24 mouse cellular contexts compared by ENCODE assay signal in genomic region chr13:69129056-69129620, GRCm38 (mm10).
A peak's percentile ranks its signal among the peaks of the same experiment; 100 is the strongest.
DNase-seq lines count a peak whose midpoint lies in the region; ATAC-seq and TF ChIP-seq lines count a peak whose summit lies in the region.
"Had no signal": no experiment of that assay in that cellular context is flagged by ENCODE, and none has a peak within 500 bp of the region (broad histone marks: within the 10 kb centered on the region; RNA-seq: fewer than 3 reads in every experiment).

No protein-coding gene starts in this region.

- H3K36me3 ChIP-seq in forebrain, embryonic 14.5 days (ENCODE audit: control insufficient read depth, insufficient read depth, low read length) = no peaks in the 10 kb centered on the region
- H3K36me3 ChIP-seq in forebrain, embryonic 13.5 days (ENCODE audit: poor library complexity, severe bottlenecking) = no peaks in the 10 kb centered on the region
- no peaks in the 10 kb centered on the region for H3K36me3 ChIP-seq in hindbrain, postnatal 0 days (ENCODE audit: insufficient read depth, low read length)
- no peaks in the 10 kb centered on the region for H3K36me3 ChIP-seq in hindbrain, embryonic 12.5 days
- H3K36me3 ChIP-seq in midbrain, embryonic 14.5 days (ENCODE audit: control insufficient read depth, insufficient read depth, low read length) = no peaks in the 10 kb centered on the region
- no peaks in the 10 kb centered on the region for H3K36me3 ChIP-seq in midbrain, embryonic 10.5 days
- H3K36me3 ChIP-seq: embryonic facial prominence, embryonic 13.5 days; forebrain, embryonic 10.5 days; heart, embryonic 10.5 days; heart, embryonic 15.5 days; limb, embryonic 12.5 days; liver, embryonic 15.5 days had no signal

- no peak overlapping the region for H3K27ac ChIP-seq in forebrain, embryonic 14.5 days (ENCODE audit: low read depth, low read length)
- H3K27ac ChIP-seq in forebrain, embryonic 13.5 days = no peak overlapping the region
- no peak overlapping the region for H3K27ac ChIP-seq in hindbrain, postnatal 0 days
- no peak overlapping the region for H3K27ac ChIP-seq in hindbrain, embryonic 12.5 days
- H3K27ac ChIP-seq in midbrain, embryonic 14.5 days (replicated peaks; ENCODE audit: low read depth, low read length) = no peak overlapping the region
- no peak overlapping the region for H3K27ac ChIP-seq in midbrain, embryonic 10.5 days (replicated peaks)
- H3K27ac ChIP-seq: embryonic facial prominence, embryonic 13.5 days; forebrain, embryonic 10.5 days; heart, embryonic 10.5 days; heart, embryonic 15.5 days; limb, embryonic 12.5 days; liver, embryonic 15.5 days had no signal

- TF ChIP-seq CTCF in hindbrain, postnatal 0 days (IDR thresholded peaks at IDR 0.05; ENCODE audit: low read depth) = no peak

- peak; percentile 16 for DNase-seq in forebrain, embryonic 14.5 days (ENCODE audit: low spot score)
- DNase-seq in hindbrain, postnatal 0 days (ENCODE audit: low spot score) = peak; percentile 66
- peak; percentile 3 for DNase-seq in midbrain, embryonic 14.5 days
- no peak for DNase-seq in midbrain, embryonic 10.5 days (ENCODE audit: low spot score)
- no peak for DNase-seq in embryo, embryonic 10 days (ENCODE audit: low spot score)
- DNase-seq: adrenal gland, postnatal 25 days; B cell, adult 2 months; gastrocnemius, postnatal 14 days; kidney, adult 9 months; kidney, postnatal 10 days; lung, embryonic 14.5 days; lung, postnatal 14 days; retina, postnatal 1 day; right cerebral cortex, postnatal 14 days; thymus, postnatal 4 days had no signal

- no peaks in the 10 kb centered on the region for H3K4me1 ChIP-seq in forebrain, embryonic 14.5 days (ENCODE audit: control insufficient read depth, insufficient read depth, low read length)
- no peaks in the 10 kb centered on the region for H3K4me1 ChIP-seq in forebrain, embryonic 13.5 days
- no peaks in the 10 kb centered on the region for H3K4me1 ChIP-seq in hindbrain, postnatal 0 days (ENCODE audit: insufficient read depth, low read length)
- H3K4me1 ChIP-seq in hindbrain, embryonic 12.5 days = no peaks in the 10 kb centered on the region
- no peaks in the 10 kb centered on the region for H3K4me1 ChIP-seq in midbrain, embryonic 14.5 days (ENCODE audit: control insufficient read depth, insufficient read depth, low read length)
- no peaks in the 10 kb centered on the region for H3K4me1 ChIP-seq in midbrain, embryonic 10.5 days
- H3K4me1 ChIP-seq: embryonic facial prominence, embryonic 13.5 days; forebrain, embryonic 10.5 days; heart, embryonic 10.5 days; heart, embryonic 15.5 days; limb, embryonic 12.5 days; liver, embryonic 15.5 days had no signal

- H3K4me2 ChIP-seq in forebrain, embryonic 14.5 days (ENCODE audit: low read length) = no peak overlapping the region
- no peak overlapping the region for H3K4me2 ChIP-seq in forebrain, embryonic 13.5 days
- no peak overlapping the region for H3K4me2 ChIP-seq in hindbrain, postnatal 0 days (ENCODE audit: low read depth, low read length)
- H3K4me2 ChIP-seq in hindbrain, embryonic 12.5 days (replicated peaks) = no peak overlapping the region
- no peak overlapping the region for H3K4me2 ChIP-seq in midbrain, embryonic 14.5 days (ENCODE audit: low read length)
- H3K4me2 ChIP-seq: embryonic facial prominence, embryonic 13.5 days; heart, embryonic 15.5 days; limb, embryonic 12.5 days; liver, embryonic 15.5 days; lung, embryonic 14.5 days had no signal

- H3K9ac ChIP-seq in forebrain, embryonic 14.5 days (ENCODE audit: low read length) = no peak overlapping the region
- no peak overlapping the region for H3K9ac ChIP-seq in forebrain, embryonic 13.5 days
- H3K9ac ChIP-seq in hindbrain, postnatal 0 days (replicated peaks; ENCODE audit: low read length) = no peak overlapping the region
- H3K9ac ChIP-seq in hindbrain, embryonic 12.5 days = no peak overlapping the region
- no peak overlapping the region for H3K9ac ChIP-seq in midbrain, embryonic 14.5 days (replicated peaks; ENCODE audit: low read length)
- H3K9ac ChIP-seq: embryonic facial prominence, embryonic 13.5 days; heart, embryonic 15.5 days; limb, embryonic 12.5 days; liver, embryonic 15.5 days; lung, embryonic 14.5 days had no signal

- no peaks in the 10 kb centered on the region for H3K9me3 ChIP-seq in forebrain, embryonic 14.5 days (replicated peaks; ENCODE audit: control insufficient read depth, low read length)
- H3K9me3 ChIP-seq in forebrain, embryonic 13.5 days (replicated peaks) = no peaks in the 10 kb centered on the region
- H3K9me3 ChIP-seq in hindbrain, postnatal 0 days (ENCODE audit: low read length) = no peaks in the 10 kb centered on the region
- H3K9me3 ChIP-seq in hindbrain, embryonic 12.5 days (replicated peaks) = no peaks in the 10 kb centered on the region
- H3K9me3 ChIP-seq in midbrain, embryonic 14.5 days (ENCODE audit: control insufficient read depth, low read length) = no peaks in the 10 kb centered on the region
- no peaks in the 10 kb centered on the region for H3K9me3 ChIP-seq in midbrain, embryonic 10.5 days (replicated peaks)
- H3K9me3 ChIP-seq: embryonic facial prominence, embryonic 13.5 days; forebrain, embryonic 10.5 days; heart, embryonic 10.5 days; heart, embryonic 15.5 days; limb, embryonic 12.5 days; liver, embryonic 15.5 days had no signal

- 79% methylated on average over 8 of the region's 8 CpGs for WGBS in forebrain, embryonic 14.5 days
- WGBS in forebrain, embryonic 13.5 days = 78% methylated on average over 8 of the region's 8 CpGs
- WGBS in hindbrain, postnatal 0 days = 47% methylated on average over 8 of the region's 8 CpGs
- WGBS in hindbrain, embryonic 12.5 days = 92% methylated on average over 8 of the region's 8 CpGs
- 86% methylated on average over 8 of the region's 8 CpGs for WGBS in midbrain, embryonic 14.5 days
- 93% methylated on average over 8 of the region's 8 CpGs for WGBS in midbrain, embryonic 10.5 days

- ATAC-seq in forebrain, embryonic 14.5 days = no peak
- ATAC-seq in forebrain, embryonic 13.5 days = no peak
- ATAC-seq in hindbrain, postnatal 0 days = peak; percentile 59
- no peak for ATAC-seq in hindbrain, embryonic 12.5 days (ENCODE audit: low FRiP score)
- no peak for ATAC-seq in midbrain, embryonic 14.5 days (ENCODE audit: low FRiP score, low TSS enrichment)
- ATAC-seq: intestine, postnatal 0 days had no signal

- no peak overlapping the region for H3K4me3 ChIP-seq in forebrain, embryonic 14.5 days (ENCODE audit: low read depth, low read length)
- H3K4me3 ChIP-seq in forebrain, embryonic 13.5 days = no peak overlapping the region
- no peak overlapping the region for H3K4me3 ChIP-seq in hindbrain, postnatal 0 days (ENCODE audit: low read length)
- H3K4me3 ChIP-seq in hindbrain, embryonic 12.5 days = no peak overlapping the region
- H3K4me3 ChIP-seq in midbrain, embryonic 14.5 days (replicated peaks; ENCODE audit: low read depth, low read length) = no peak overlapping the region
- no peak overlapping the region for H3K4me3 ChIP-seq in midbrain, embryonic 10.5 days
- H3K4me3 ChIP-seq: embryonic facial prominence, embryonic 13.5 days; forebrain, embryonic 10.5 days; heart, embryonic 10.5 days; heart, embryonic 15.5 days; limb, embryonic 12.5 days; liver, embryonic 15.5 days had no signal

- H3K27me3 ChIP-seq in forebrain, embryonic 14.5 days (replicated peaks; ENCODE audit: control insufficient read depth, insufficient read depth, low read length) = no peaks in the 10 kb centered on the region
- no peaks in the 10 kb centered on the region for H3K27me3 ChIP-seq in forebrain, embryonic 13.5 days
- H3K27me3 ChIP-seq in hindbrain, postnatal 0 days (ENCODE audit: insufficient read depth, low read length) = no peaks in the 10 kb centered on the region
- H3K27me3 ChIP-seq in hindbrain, embryonic 12.5 days = no peaks in the 10 kb centered on the region
- no peaks in the 10 kb centered on the region for H3K27me3 ChIP-seq in midbrain, embryonic 14.5 days (ENCODE audit: control insufficient read depth, insufficient read depth, low read length)
- H3K27me3 ChIP-seq in midbrain, embryonic 10.5 days (ENCODE audit: low read depth, poor library complexity, severe bottlenecking) = no peaks in the 10 kb centered on the region
- H3K27me3 ChIP-seq: embryonic facial prominence, embryonic 13.5 days; heart, embryonic 15.5 days; limb, embryonic 12.5 days; liver, embryonic 15.5 days had no signal

Comparison
In these comparisons a context has a peak if more than half of its experiments do, and no peak if none do; other contexts are left out.
1. DNase-seq: peak in forebrain, embryonic 14.5 days (single experiment), hindbrain, postnatal 0 days (single experiment) and midbrain, embryonic 14.5 days (single experiment); none in midbrain, embryonic 10.5 days (single experiment) and embryo, embryonic 10 days (single experiment).